Mouse (Mus musculus) bone marrow macrophage, adult 2 months (primary cell): ENCODE results near the gene Zfp207. TPM values are rescaled to one million over a fixed set of nuclear protein-coding genes. Genes with fewer than 3 reads are reported as not detected.
"Not testable (repeated sequence)": the region's sequence is repeated elsewhere in the genome, so short reads cannot be mapped to it uniquely, and the experiment has no call there.

Experiments
- H3K27ac ChIP-seq: 2 replicates; pipeline ENCODE4 v1.5.1; 2012; ENCODE audit warnings: low read depth, low read length; ENCODE audit not compliant: insufficient read depth
- H3K4me1 ChIP-seq: 2 replicates; pipeline ENCODE4 v1.6.1; 2012; ENCODE audit warnings: low read length; ENCODE audit not compliant: control insufficient read depth, insufficient read depth
- H3K4me3 ChIP-seq: 2 replicates; pipeline ENCODE4 v1.5.1; 2012; ENCODE audit warnings: mild to moderate bottlenecking, low read length, moderate library complexity; ENCODE audit not compliant: insufficient read depth
- CTCF ChIP-seq: IDR thresholded peaks from 2 replicates; pipeline ENCODE4 v1.5.1; 2012; ENCODE audit warnings: low read depth, mild to moderate bottlenecking, low read length, moderate library complexity
- POLR2A ChIP-seq: IDR thresholded peaks from 2 replicates; pipeline ENCODE4 v1.6.1; 2012; ENCODE audit warnings: mild to moderate bottlenecking, low read depth, low read length, borderline replicate concordance
- polyA plus RNA-seq: library from polyadenylated mRNA; stranded (reverse); fragments of >200 nt; gene quantifications from 2 replicates; pipeline ENCODE4 v1.2.4, GENCODE M21; 2012; ENCODE audit not compliant: missing spikeins, insufficient read depth, insufficient read length

Zfp207 gene
- polyA plus RNA-seq, 1 experiment: 154 TPM

- TF ChIP-seq POLR2A (no peak), CTCF (no peak)
- Histone ChIP-seq H3K4me1 (peaks cover 20% of the 10 kb centered on the region), H3K4me3 (no peak overlapping the region), H3K27ac (no peak overlapping the region)
These were observed 34.0 kb downstream of the Zfp207 start for GRCm38 (mm10) chr11:80417085-80417484.

GRCm38 (mm10) chr11:80419743-80420142 is 36.7 kb downstream of the Zfp207 start:
- H3K4me3 ChIP-seq: no peak overlapping the region
- peaks cover 20% of the 10 kb centered on the region for H3K4me1 ChIP-seq
- H3K27ac ChIP-seq: no peak overlapping the region
- TF ChIP-seq CTCF (no peak), POLR2A (no peak)

GRCm38 (mm10) chr11:80420202-80420984 is 37.3 kb downstream of the Zfp207 start:
- TF ChIP-seq CTCF: no peak
- TF ChIP-seq POLR2A: no peak
- peak overlapping the region; percentile 43 for H3K27ac ChIP-seq
- H3K4me1 ChIP-seq: peaks cover 20% of the 10 kb centered on the region
- H3K4me3 ChIP-seq: no peak overlapping the region

GRCm38 (mm10) chr11:80421421-80422047 is 38.5 kb downstream of the Zfp207 start:
- H3K27ac ChIP-seq: no peak overlapping the region
- TF ChIP-seq POLR2A: no peak
- no peak for TF ChIP-seq CTCF
- no peak overlapping the region for H3K4me3 ChIP-seq
- peaks cover 20% of the 10 kb centered on the region for H3K4me1 ChIP-seq

DNA sequence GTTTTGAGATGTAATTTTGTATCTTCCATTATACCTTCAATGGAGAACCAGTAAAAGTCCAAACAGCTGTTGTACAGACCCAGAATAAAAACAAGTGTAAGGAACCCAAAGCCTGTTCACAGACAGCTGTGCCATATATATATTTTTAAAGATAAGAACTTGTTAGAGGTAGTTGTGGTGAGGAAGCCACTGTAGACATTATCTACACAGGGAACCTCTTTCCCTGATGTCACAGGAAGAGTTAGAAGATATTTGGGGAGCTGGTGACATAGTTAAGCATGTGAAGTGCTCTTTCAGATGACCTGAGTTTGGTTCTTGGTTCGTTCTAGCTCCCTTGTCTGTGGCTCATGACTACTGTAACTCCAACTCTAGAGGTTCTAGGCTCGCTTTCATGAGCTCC is 41.6 kb downstream of the Zfp207 start:
- TF ChIP-seq CTCF (no peak), POLR2A (no peak)
- H3K27ac ChIP-seq: no peak overlapping the region
- peaks cover 18% of the 10 kb centered on the region for H3K4me1 ChIP-seq
- H3K4me3 ChIP-seq: no peak overlapping the region

DNA sequence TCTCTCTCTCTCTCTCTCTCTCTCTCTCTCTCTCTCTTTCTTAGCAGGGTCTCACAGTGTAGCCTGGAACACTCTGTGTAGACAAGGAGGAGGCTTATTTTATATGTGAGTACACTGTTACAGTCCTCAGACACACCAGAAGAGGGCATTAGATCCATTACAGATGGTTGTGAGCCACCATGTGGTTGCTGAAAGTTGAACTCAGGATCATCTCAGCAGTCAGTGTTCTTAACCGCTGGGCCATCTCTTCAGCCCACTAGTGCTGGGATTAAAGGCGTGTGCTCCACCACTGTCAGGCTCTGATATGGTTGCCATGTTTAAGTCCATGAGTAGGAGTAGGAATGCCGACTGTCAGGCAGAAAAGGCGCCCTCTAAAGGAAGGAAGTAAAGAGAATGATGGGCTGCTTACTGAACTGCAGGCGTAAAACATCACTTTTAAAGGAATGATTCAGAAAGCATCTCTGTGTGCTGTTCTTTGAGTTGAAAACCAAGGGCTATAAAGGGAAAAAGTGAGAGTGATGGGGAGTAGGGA is 42.2 kb downstream of the Zfp207 start:
- no peak overlapping the region for H3K4me3 ChIP-seq
- no peak overlapping the region for H3K27ac ChIP-seq
- TF ChIP-seq POLR2A (no peak), CTCF (no peak)
- H3K4me1 ChIP-seq: peaks cover 14% of the 10 kb centered on the region

GRCm38 (mm10) chr11:80426029-80426813 is 43.1 kb downstream of the Zfp207 start:
- H3K4me1 ChIP-seq, H3K4me3 ChIP-seq, H3K27ac ChIP-seq: not testable (repeated sequence)

DNA sequence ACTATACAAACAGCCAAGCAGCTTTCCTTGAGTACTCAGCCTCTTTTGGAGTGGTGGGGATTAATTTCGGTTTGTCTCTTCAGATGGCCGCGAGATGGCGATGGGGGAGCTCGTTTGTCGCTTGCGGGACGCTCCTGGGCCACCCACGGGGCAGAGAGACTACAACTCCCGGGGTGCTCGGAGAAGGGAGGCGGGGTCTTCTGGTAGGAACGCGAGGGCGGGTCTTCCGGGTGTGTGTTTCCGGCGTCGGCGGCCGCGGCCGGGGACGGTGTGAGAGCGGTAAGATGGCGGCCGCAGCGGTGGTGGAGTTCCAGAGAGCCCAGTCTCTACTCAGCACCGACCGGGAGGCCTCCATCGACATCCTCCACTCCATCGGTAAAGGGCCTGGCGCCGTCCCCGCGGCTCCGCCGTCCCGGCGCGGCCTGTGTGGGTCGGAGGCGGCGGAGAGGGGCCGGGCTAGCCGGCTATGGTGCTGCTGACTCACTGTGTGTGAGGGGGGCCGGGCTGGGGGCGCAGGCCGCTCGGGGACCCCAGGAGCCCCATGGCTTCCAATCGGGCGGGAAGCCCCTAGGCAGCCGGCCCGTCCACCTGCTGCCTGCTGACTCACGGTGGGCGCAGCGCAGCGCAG is 45.4 kb downstream of the Zfp207 start, which contains the start of gene Psmd11:
Psmd11 (plus strand) TSS at position 235 of the 628 bp plus-strand sequence.
- Histone ChIP-seq H3K4me1 (peaks cover 3% of the 10 kb centered on the region), H3K27ac (peak within 1 kb of the TSS; percentile 67)
- TF ChIP-seq POLR2A: no peak
- 0 out of 2 replicates have a peak, but pooled peaks have one; percentile 19 for TF ChIP-seq CTCF

GRCm38 (mm10) chr11:80429009-80429475 is 46.0 kb downstream of the Zfp207 start:
- no peak for TF ChIP-seq CTCF
- no peak for TF ChIP-seq POLR2A
- H3K27ac ChIP-seq: peak overlapping the region; percentile 67; the same call in 1 of the 2 replicates
- peaks cover 3% of the 10 kb centered on the region for H3K4me1 ChIP-seq
- H3K4me3 ChIP-seq: peak overlapping the region; percentile 98

More for the DNA sequence above, 45.4 kb downstream of the Zfp207 start, which contains the start of gene Psmd11:
- H3K4me3 ChIP-seq: peak within 1 kb of the TSS; percentile 98
